Mouse (Mus musculus) c-Kit-positive CD71-negative TER-119-negative erythroid progenitor cells, embryonic 14.5 days (primary cell): ENCODE measurements around the gene Map3k12.

Source experiments
- DNase-seq: peaks from one replicate; pipeline ENCODE4 v3.0.0-alpha.2; 2013; ENCODE audit warnings: low read depth

The Map3k12 gene

GRCm38 (mm10) chr15:102459381-102459780 is 57.5 kb downstream of the Map3k12 start:
- DNase-seq: no peak

DNA sequence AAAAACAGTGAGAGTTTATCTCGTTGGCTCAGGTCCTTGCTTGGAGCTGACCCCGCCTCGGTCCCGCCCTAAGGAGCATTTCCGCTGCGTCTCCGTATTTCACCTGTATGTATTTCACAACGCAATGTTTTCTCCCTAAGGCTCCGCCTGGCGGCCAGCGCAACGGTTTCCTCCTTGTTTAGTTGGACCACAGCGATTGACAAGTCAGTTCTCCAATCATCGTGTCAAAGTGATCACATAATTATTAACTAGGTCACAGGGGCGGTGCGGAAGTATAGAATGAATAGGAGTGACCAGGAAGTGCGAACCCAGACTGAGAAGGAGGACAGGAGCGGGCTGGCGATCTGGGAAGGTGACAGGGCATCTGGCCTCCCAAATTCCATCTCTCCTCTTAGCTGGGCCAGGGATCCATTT is 58.0 kb downstream of the Map3k12 start, which contains the start of gene Prr13:
Prr13 (plus strand) TSS at position 125 of the 414 bp plus-strand sequence.
- peak; percentile 97 for DNase-seq

DNA sequence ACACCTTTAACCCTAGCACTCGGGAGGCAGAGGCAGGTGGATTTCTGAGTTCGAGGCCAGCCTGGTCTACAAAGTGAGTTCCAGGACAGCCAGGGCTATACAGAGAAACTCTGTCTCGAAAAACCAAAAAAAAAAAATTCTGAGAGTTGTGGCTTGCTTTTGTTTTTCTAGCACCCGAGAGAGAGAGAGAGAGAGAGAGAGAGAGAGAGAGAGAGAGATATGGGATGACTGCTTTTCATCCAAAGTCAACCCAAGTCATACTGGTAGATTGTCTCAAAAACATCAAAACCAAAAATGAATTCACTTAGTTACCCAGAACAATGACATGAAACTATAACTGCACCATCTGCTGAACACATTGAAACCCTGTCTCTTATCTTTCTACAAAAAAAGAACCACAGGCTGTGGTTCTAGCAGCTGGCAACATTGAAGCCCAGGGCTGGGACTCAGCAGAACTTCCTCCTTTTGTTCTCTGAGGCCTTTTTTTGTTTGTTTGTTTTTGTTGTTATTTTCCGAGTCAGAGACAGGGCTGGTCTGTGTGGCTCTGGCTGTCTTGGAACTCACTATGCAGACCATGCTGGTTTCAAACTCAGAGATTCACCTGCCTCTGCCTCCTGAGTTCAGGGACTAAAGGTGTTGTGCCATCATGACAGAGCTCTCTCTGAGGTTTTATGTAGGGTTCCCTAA is 58.7 kb downstream of the Map3k12 start:
- DNase-seq: peak; percentile 36

GRCm38 (mm10) chr15:102455993-102456392 is 60.9 kb downstream of the Map3k12 start:
- no peak for DNase-seq

DNA sequence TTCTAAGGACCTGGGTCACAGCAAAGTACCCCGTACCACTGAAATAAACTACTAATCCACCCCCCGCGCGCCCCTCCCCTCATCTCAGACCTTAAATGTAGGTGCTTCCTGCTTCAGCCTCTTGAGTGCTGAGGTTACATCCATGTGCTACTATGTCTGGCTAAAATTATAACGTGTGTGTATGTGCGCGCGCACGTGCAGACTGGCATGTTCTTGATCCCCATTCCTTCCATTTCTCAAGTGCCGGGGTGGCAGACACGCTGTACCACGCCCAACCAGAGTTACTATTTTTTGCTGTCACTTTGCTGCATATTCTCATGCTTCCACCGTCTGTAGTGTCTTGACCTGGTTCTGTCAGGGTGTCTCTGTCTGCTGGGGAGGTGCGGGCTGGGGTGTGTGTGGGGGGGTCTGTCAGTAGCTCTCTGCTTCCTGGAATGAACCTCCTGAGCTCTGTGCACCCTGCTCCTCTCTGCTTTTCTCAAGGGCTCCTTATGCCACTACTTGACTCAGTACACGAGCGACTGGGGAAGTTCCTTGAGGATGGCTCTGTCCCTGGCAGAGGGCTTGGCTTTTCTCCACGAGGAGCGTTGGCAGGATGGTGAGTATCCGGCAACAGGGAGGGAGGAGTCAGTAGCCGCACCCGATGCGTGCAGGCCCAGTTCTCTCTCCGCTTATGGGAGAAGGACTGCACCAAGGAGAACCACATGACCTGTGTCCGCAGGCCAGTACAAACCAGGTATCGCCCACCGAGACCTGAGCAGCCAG is 65.0 kb downstream of the Map3k12 start:
- DNase-seq: no peak

DNA sequence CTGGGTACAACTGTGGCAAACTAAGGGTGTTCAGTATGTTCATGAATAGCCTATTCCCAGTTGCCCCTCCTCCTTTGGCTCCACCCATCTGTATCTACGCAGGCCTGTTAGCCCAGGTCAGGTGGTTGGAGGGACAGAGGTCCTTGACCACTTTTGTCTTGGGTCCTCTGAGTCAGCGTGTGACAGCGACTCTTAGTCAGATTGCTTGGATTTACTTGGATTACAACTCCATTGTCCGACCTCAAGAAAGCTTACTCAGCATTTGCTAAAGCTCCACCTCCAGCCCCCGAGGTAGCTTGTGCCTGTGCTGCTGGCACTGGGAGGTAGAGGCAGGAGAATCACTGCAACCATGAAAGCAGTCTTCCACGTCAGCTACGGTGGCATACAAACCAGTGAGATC is 65.9 kb downstream of the Map3k12 start:
- DNase-seq: no peak

DNA sequence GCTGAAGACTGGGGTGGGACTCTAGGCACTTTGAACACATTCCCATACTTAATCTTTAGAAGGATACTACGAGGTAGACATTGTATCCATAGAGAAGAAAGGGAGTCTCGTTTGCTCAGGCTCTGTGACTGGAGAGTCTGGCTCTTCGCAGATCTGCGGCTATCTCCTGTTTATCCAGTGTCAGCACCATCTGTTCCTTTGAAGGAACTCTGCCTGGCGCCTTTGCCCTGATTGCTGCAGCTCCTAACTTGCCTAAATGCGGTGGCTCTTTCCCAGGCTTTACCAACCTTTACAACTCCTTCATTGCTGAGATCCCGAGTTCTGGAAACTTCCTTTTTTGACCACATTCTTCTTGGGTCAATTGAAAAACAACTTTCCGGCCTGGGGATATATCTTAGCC is 67.5 kb downstream of the Map3k12 start:
- no peak for DNase-seq
